Mouse (Mus musculus) bone marrow, adult 2 months (tissue): ENCODE measurements at regions not wholly inside any gene's neighbourhood (a gene's known extent, or its start where the extent isn't known, plus 50 kb on each side); places are given as distances from the start of the nearest gene placed in this dataset.

Experiments
- CTCF ChIP-seq: fragments of 200-500 bp; IDR thresholded peaks from 2 replicates; pipeline ENCODE4 v1.5.1; 2011; ENCODE audit warnings: low read length, control low read depth; ENCODE audit not compliant: control insufficient read depth, insufficient read depth
- POLR2A ChIP-seq: fragments of 200-500 bp; IDR thresholded peaks from 2 replicates; pipeline ENCODE4 v1.6.1; 2011; ENCODE audit warnings: low read depth, mild to moderate bottlenecking, control low read depth, low read length, borderline replicate concordance; ENCODE audit not compliant: control insufficient read depth

GRCm38 (mm10) chr3:104578374-104578773, 60.1 kb upstream of the Slc16a1 start:
- TF ChIP-seq POLR2A (no peak), CTCF (no peak)
